Mouse (Mus musculus) hindbrain, postnatal 0 days (tissue): ENCODE results near the gene Maml1. TPM values are rescaled to one million over a fixed set of nuclear protein-coding genes. Genes with fewer than 3 reads are reported as not detected.

Experiments
- ATAC-seq: fragments of 200-750 bp; cut with Nextera tagmentation; 2 replicates; pipeline ENCODE4 v1.8.0; 2017; ENCODE audit warnings: mild to moderate bottlenecking, moderate TSS enrichment, moderate library complexity
- DNase-seq: peaks from one replicate; pipeline ENCODE4 v3.0.0-alpha.2; 2015; ENCODE audit warnings: low spot score
- H3K27ac ChIP-seq: fragments of 300-500 bp; sonication (generic); 2 replicates; pipeline ENCODE4 v1.5.1; 2014; ENCODE audit warnings: mild to moderate bottlenecking
- H3K27me3 ChIP-seq: fragments of 300-500 bp; sonication (generic); 2 replicates; pipeline ENCODE4 v1.6.1; 2014; ENCODE audit warnings: low read length, mixed read lengths; ENCODE audit not compliant: insufficient read depth
- H3K36me3 ChIP-seq: fragments of 300-500 bp; sonication (generic); 2 replicates; pipeline ENCODE4 v1.6.1; 2014; ENCODE audit warnings: low read length, mixed read lengths; ENCODE audit not compliant: insufficient read depth
- H3K4me1 ChIP-seq: fragments of 300-500 bp; sonication (generic); 2 replicates; pipeline ENCODE4 v1.6.1; 2014; ENCODE audit warnings: antibody characterized with exemption, low read length, mixed read lengths; ENCODE audit not compliant: insufficient read depth
- H3K4me2 ChIP-seq: fragments of 300-500 bp; sonication (generic); 2 replicates; pipeline ENCODE4 v1.6.1; 2014; ENCODE audit warnings: low read depth, mild to moderate bottlenecking, low read length, moderate library complexity, mixed read lengths
- H3K4me3 ChIP-seq: fragments of 300-500 bp; sonication (generic); 2 replicates; pipeline ENCODE4 v1.5.1; 2014; ENCODE audit warnings: low read length
- H3K9ac ChIP-seq: fragments of 300-500 bp; sonication (generic); replicated peaks from 2 replicates; pipeline ENCODE4 v1.6.1; 2014; ENCODE audit warnings: mild to moderate bottlenecking, low read length, moderate library complexity, mixed read lengths
- H3K9me3 ChIP-seq: fragments of 300-500 bp; sonication (generic); 2 replicates; pipeline ENCODE4 v1.6.1; 2016; ENCODE audit warnings: low read length, mixed read lengths
- CTCF ChIP-seq: IDR thresholded peaks from 2 replicates; pipeline ENCODE4 v1.5.1; 2016; ENCODE audit warnings: antibody characterized with exemption, control low read depth, low read depth
- WGBS: fragments of 180-500 bp; shearing (Covaris S2); extraction: QIAGEN DNeasy Blood & Tissue Kit; methylation state at CpG from one replicate; pipeline ENCODE4 v1.1.7; 2014; 5-methylcytosine and 5-hydroxymethylcytosine counted together
- polyA plus RNA-seq: library from polyadenylated mRNA; unstranded; fragments of >200 nt; fragmentation: Nextera tagmentation; extraction: Ambion mirVana; gene quantifications from 2 replicates; pipeline ENCODE4 v1.2.1, GENCODE M21; 2015
- total RNA-seq: library from RNA; depleted of rRNA; stranded (reverse); fragments of >200 nt; gene quantifications from 2 replicates; pipeline ENCODE4 v1.2.3, GENCODE M21; 2014

The Maml1 gene
- total and polyA plus RNA-seq, 2 experiments from 2014 or later = 1.8 to 11.6 TPM

GRCm38 (mm10) chr11:50272819-50273218 is 19.3 kb downstream of the Maml1 start:
- H3K4me1 ChIP-seq = no peaks in the 10 kb centered on the region
- no peak overlapping the region for H3K4me2 ChIP-seq
- no peak for ATAC-seq
- H3K36me3 ChIP-seq = no peaks in the 10 kb centered on the region
- no peak overlapping the region for H3K9ac ChIP-seq
- TF ChIP-seq CTCF = no peak
- H3K9me3 ChIP-seq = no peaks in the 10 kb centered on the region
- no peaks in the 10 kb centered on the region for H3K27me3 ChIP-seq
- WGBS = 73% methylated on average over 2 of the region's 2 CpGs
- H3K27ac ChIP-seq = no peak overlapping the region
- no peak for DNase-seq
- no peak overlapping the region for H3K4me3 ChIP-seq

- WGBS = 100% methylated on average over 1 of the region's 1 CpGs
- no peak for ATAC-seq
- Histone ChIP-seq H3K4me2 (no peak overlapping the region), H3K27me3 (no peaks in the 10 kb centered on the region), H3K9ac (no peak overlapping the region), H3K9me3 (no peaks in the 10 kb centered on the region), H3K27ac (no peak overlapping the region), H3K4me1 (no peaks in the 10 kb centered on the region), H3K4me3 (no peak overlapping the region), H3K36me3 (peaks cover 14% of the 10 kb centered on the region)
- no peak for DNase-seq
- TF ChIP-seq CTCF = no peak
Observed at GRCm38 (mm10) chr11:50269885-50270284, 22.2 kb downstream of the Maml1 start.

DNA sequence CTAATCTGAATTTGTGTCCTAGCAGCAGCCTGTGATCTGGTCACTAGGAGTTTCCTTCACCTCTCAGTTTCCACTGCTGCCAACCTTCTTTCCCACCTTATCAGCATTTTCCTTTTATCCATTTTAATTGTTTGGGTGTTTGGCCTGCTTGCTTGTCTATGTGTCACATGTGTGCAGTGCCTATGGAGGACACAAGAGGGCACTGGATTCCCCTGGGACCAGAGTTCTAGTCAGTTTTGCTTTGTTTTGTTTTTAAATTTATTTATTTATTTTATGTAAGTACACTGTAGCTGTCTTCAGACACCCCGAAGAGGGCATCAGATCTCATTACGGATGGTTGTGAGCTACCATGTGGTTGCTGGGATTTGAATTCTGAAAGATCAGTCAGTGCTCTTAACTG is 22.9 kb downstream of the Maml1 start:
- Histone ChIP-seq H3K4me3 (no peak overlapping the region), H3K27me3 (no peaks in the 10 kb centered on the region), H3K36me3 (peaks cover 15% of the 10 kb centered on the region), H3K27ac (no peak overlapping the region), H3K9ac (no peak overlapping the region), H3K4me2 (no peak overlapping the region), H3K9me3 (no peaks in the 10 kb centered on the region), H3K4me1 (no peaks in the 10 kb centered on the region)
- WGBS = 74% methylated on average over 2 of the region's 2 CpGs
- DNase-seq (peak; percentile 59), ATAC-seq (no peak)
- peak; percentile 61 for TF ChIP-seq CTCF

DNA sequence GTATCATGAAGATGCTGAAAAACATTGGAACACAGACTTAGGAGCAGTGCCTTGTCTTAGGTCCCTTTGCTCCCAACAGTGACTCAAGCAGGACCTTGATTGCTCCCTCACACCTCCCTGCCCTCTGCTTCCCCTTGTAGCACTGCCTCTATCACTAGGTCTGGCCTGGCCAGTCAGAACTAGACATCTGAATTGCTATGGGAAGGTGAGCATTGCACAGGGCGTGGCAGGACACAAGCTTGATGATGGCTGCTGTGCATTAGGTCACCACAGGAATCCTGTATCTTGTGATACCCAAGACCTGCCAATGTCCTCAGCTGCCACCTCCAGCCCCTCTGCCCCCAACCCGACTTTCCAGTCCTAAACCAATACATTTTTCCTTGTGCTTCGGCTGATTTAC is 25.1 kb downstream of the Maml1 start:
- Histone ChIP-seq H3K4me2 (no peak overlapping the region), H3K4me3 (no peak overlapping the region), H3K4me1 (no peaks in the 10 kb centered on the region), H3K27me3 (no peaks in the 10 kb centered on the region), H3K9ac (no peak overlapping the region), H3K9me3 (no peaks in the 10 kb centered on the region), H3K27ac (no peak overlapping the region), H3K36me3 (peaks cover 31% of the 10 kb centered on the region)
- TF ChIP-seq CTCF = no peak
- 93% methylated on average over 3 of the region's 3 CpGs for WGBS
- ATAC-seq (no peak), DNase-seq (no peak)

DNA sequence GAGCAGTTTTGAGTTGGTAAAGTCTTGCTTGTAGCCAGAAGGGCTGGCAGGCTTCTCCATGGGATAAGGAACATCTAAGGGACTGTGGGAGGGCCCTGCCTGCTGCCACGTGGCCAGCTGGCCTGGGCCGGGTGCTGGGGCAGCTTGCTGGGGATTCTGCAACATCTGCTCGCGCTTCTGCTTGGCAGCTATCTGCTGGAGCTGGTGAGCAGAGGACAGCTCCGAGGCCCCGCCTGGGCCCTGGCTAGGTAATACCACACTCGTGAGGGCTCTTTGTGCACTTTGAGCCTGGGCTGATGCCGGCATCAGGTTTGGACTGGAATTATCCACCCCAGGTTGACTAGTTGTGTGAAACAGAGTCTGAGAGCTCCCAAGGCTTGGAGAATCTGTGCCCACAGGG is 26.2 kb downstream of the Maml1 start:
- H3K36me3 ChIP-seq = peaks cover 41% of the 10 kb centered on the region
- H3K4me3 ChIP-seq = no peak overlapping the region
- ATAC-seq (peak; percentile 45; the same call in 1 of the 2 replicates), DNase-seq (no peak)
- H3K4me2 ChIP-seq = no peak overlapping the region
- H3K4me1 ChIP-seq = no peaks in the 10 kb centered on the region
- H3K9me3 ChIP-seq = no peaks in the 10 kb centered on the region
- H3K27me3 ChIP-seq = no peaks in the 10 kb centered on the region
- H3K9ac ChIP-seq = no peak overlapping the region
- WGBS = 71% methylated on average over 8 of the region's 8 CpGs
- no peak for TF ChIP-seq CTCF
- H3K27ac ChIP-seq = no peak overlapping the region

DNA sequence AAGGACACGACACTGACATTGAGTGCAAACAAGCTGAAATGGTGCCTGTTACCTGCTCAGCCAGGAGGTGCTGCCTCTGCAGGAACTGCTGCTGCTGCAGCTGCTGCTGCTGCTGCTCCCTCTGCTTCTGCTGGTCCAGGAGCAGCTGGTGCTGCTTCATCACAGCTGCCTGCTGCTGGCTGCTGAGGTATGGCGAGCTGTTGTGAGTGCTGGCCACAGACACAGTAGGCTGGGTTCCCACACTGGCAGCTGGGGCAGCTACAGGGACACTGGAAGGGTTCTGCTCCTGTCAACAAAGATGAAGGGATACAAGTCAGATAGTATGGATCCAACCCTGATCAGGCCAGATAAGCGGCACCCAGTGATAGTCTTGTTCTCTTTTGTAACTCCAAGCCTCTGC is 28.9 kb downstream of the Maml1 start:
- ATAC-seq = no peak
- no peak for TF ChIP-seq CTCF
- Histone ChIP-seq H3K36me3 (peaks cover 60% of the 10 kb centered on the region), H3K27me3 (no peaks in the 10 kb centered on the region), H3K27ac (no peak overlapping the region), H3K4me3 (no peak overlapping the region), H3K4me1 (no peaks in the 10 kb centered on the region), H3K9ac (no peak overlapping the region), H3K4me2 (no peak overlapping the region), H3K9me3 (no peaks in the 10 kb centered on the region)
- DNase-seq = no peak
- 84% methylated on average over 3 of the region's 3 CpGs for WGBS

DNA sequence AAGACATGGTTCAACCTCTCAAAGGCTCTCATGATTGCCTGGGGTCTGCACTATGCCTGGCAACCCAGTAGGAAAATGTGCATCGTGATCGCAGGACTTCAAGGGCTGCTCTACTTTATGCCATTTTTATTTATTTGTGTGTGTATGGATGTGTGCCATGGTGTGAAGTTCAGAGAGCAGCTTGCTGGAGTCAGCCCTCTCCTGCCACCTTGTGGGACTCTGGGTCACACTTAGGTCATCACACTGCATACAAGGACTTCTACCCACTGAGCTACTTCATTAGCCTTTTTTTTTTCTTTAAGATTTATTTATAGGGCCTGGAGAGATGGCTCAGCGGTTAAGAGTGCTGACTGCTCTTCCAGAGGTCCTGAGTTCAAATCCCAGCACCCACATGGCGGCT is 30.1 kb downstream of the Maml1 start:
- WGBS = 87% methylated on average over 4 of the region's 4 CpGs
- no peaks in the 10 kb centered on the region for H3K4me1 ChIP-seq
- H3K36me3 ChIP-seq = peaks cover 72% of the 10 kb centered on the region
- ATAC-seq (no peak), DNase-seq (no peak)
- no peaks in the 10 kb centered on the region for H3K9me3 ChIP-seq
- H3K4me3 ChIP-seq = no peak overlapping the region
- no peaks in the 10 kb centered on the region for H3K27me3 ChIP-seq
- no peak overlapping the region for H3K27ac ChIP-seq
- no peak overlapping the region for H3K9ac ChIP-seq
- peak; percentile 30; the same call in 1 of the 2 replicates for TF ChIP-seq CTCF
- H3K4me2 ChIP-seq = no peak overlapping the region
